Mouse (Mus musculus): ENCODE measurements around the gene Treh.

Gene Treh

GRCm38 (mm10) chr9:44734524-44735494 is 61.8 kb downstream of the Treh start, which contains the start of gene Phldb1:
Gene Phldb1 (minus strand): TSS chr9:44735198.
- peak; percentile 51 to 77 for DNase-seq (ENCODE audit: low spot score in 2 of 2)

- no peak for DNase-seq (ENCODE audit: low spot score in 2 of 2)
Observed at GRCm38 (mm10) chr9:44735886-44736285, 62.9 kb downstream of the Treh start.
